Mouse (Mus musculus): ENCODE results near the gene Arhgap25. TPM values are rescaled to one million over a fixed set of nuclear protein-coding genes. Genes with fewer than 3 reads are reported as not detected.
"Not testable (repeated sequence)": the region's sequence is repeated elsewhere in the genome, so short reads cannot be mapped to it uniquely, and the experiment has no call there.

The Arhgap25 gene
- total RNA-seq, 2 experiments from 2014 or later: 5.8 to 6.1 TPM

- no peak for DNase-seq (ENCODE audit: low spot score in 2 of 2)
These were observed 4.6 kb upstream of the Arhgap25 start for GRCm38 (mm10) chr6:87537678-87538077.

- no peak for DNase-seq (ENCODE audit: low spot score in 2 of 2)
These were observed 3.2 kb upstream of the Arhgap25 start for GRCm38 (mm10) chr6:87536270-87536669.

GRCm38 (mm10) chr6:87535651-87536050 is 2.6 kb upstream of the Arhgap25 start:
- DNase-seq (ENCODE audit: low spot score in 2 of 2): no peak

- no peak for DNase-seq (ENCODE audit: low spot score in 2 of 2)
These were observed 2.0 kb upstream of the Arhgap25 start for GRCm38 (mm10) chr6:87534855-87535575.

GRCm38 (mm10) chr6:87531456-87532015 is 1.5 kb downstream of the Arhgap25 start:
- DNase-seq (ENCODE audit: low spot score in 2 of 2): no peak

- no peak for DNase-seq (ENCODE audit: low spot score in 2 of 2)
These were observed 2.7 kb downstream of the Arhgap25 start for GRCm38 (mm10) chr6:87530386-87530785.

GRCm38 (mm10) chr6:87527846-87528557 is 5.1 kb downstream of the Arhgap25 start:
- no peak for DNase-seq (ENCODE audit: low spot score in 2 of 2)

GRCm38 (mm10) chr6:87527366-87527765 is 5.7 kb downstream of the Arhgap25 start:
- DNase-seq (ENCODE audit: low spot score in 2 of 2): no peak

GRCm38 (mm10) chr6:87525126-87525525 is 7.9 kb downstream of the Arhgap25 start:
- DNase-seq (ENCODE audit: low spot score in 2 of 2): no peak

- DNase-seq (ENCODE audit: low spot score in 2 of 2): no peak
These were observed 8.8 kb downstream of the Arhgap25 start for GRCm38 (mm10) chr6:87524281-87524680.

- no peak for DNase-seq (ENCODE audit: low spot score in 2 of 2)
These were observed 9.3 kb downstream of the Arhgap25 start for GRCm38 (mm10) chr6:87523736-87524135.

- DNase-seq (ENCODE audit: low spot score in 2 of 2): no peak
These were observed 10.0 kb downstream of the Arhgap25 start for GRCm38 (mm10) chr6:87523085-87523484.

GRCm38 (mm10) chr6:87522236-87522635 is 10.8 kb downstream of the Arhgap25 start:
- no peak for DNase-seq (ENCODE audit: low spot score in 2 of 2)

GRCm38 (mm10) chr6:87521705-87522104 is 11.4 kb downstream of the Arhgap25 start:
- DNase-seq (ENCODE audit: low spot score in 2 of 2): not testable (repeated sequence)

GRCm38 (mm10) chr6:87520572-87520971 is 12.5 kb downstream of the Arhgap25 start:
- no peak for DNase-seq (ENCODE audit: low spot score in 2 of 2)

- no peak for DNase-seq (ENCODE audit: low spot score in 2 of 2)
These were observed 13.2 kb downstream of the Arhgap25 start for GRCm38 (mm10) chr6:87519809-87520208.

GRCm38 (mm10) chr6:87518622-87519021 is 14.4 kb downstream of the Arhgap25 start:
- no peak for DNase-seq (ENCODE audit: low spot score in 2 of 2)

GRCm38 (mm10) chr6:87517753-87518409 is 15.2 kb downstream of the Arhgap25 start:
- DNase-seq (ENCODE audit: low spot score in 2 of 2): no peak

GRCm38 (mm10) chr6:87514321-87514720 is 18.7 kb downstream of the Arhgap25 start:
- DNase-seq (ENCODE audit: low spot score in 2 of 2): no peak

- DNase-seq (ENCODE audit: low spot score in 2 of 2): peak; percentile 22 to 46
These were observed 19.9 kb downstream of the Arhgap25 start for GRCm38 (mm10) chr6:87513046-87513767.

GRCm38 (mm10) chr6:87510999-87511398 is 22.1 kb downstream of the Arhgap25 start:
- DNase-seq (ENCODE audit: low spot score in 2 of 2): no peak
